Mouse (Mus musculus): Measurements from ENCODE around the gene Gsdme.

- TF ChIP-seq CTCF (IDR thresholded peaks at IDR 0.05; ENCODE audit: low read depth, low read length) (no peak), POLR2A (IDR thresholded peaks at IDR 0.05; ENCODE audit: extremely low read depth, insufficient read depth, low read length) (no peak)
Measured at GRCm38 (mm10) chr6:50168821-50169220, 94.8 kb downstream of the Gsdme start.
